Mouse (Mus musculus) cerebellum, adult 2 months (tissue): ENCODE results near the gene Klhl28.

Experiments
- CTCF ChIP-seq: fragments of 200-500 bp; IDR thresholded peaks from 2 replicates; pipeline ENCODE4 v1.5.1; 2011; ENCODE audit warnings: low read depth, mild to moderate bottlenecking, control low read depth, low read length, moderate library complexity, borderline replicate concordance; ENCODE audit not compliant: insufficient read depth
- POLR2A ChIP-seq: fragments of 200-500 bp; IDR thresholded peaks from 2 replicates; pipeline ENCODE4 v1.6.1; 2011; ENCODE audit warnings: low read length, control low read depth, borderline replicate concordance; ENCODE audit not compliant: insufficient read depth

DNA sequence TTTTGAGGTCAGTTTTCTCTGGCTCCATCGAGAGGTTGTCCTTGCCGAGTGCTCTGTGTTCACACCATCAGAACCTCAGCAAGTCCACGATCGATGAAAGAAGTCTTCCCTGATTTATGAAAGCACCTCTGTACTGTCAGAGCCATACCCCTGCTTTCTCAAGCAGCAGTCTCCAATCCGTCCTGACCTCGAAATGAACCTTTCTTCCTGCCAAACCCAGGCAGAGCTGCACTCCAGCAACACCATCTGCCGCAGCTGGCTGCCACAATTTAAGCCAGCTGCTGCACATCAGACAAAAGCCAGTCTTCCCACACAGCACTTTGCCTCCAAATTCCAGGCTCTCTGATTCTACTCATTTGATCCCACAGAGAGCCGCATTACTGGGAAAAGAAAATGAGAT is 62.8 kb downstream of the Klhl28 start:
- TF ChIP-seq CTCF, result no peak
- TF ChIP-seq POLR2A, result no peak
